Mouse (Mus musculus): Measurements from ENCODE around the gene Pla2g4e. TPM values are rescaled to one million over a fixed set of nuclear protein-coding genes. Genes with fewer than 3 reads are reported as not detected.

The Pla2g4e gene
- total RNA-seq, 2 experiments from 2014 or later, result 26.2 to 27.0 TPM

- no peak for DNase-seq (ENCODE audit: low spot score)
These were observed 87.1 kb downstream of the Pla2g4e start for GRCm38 (mm10) chr2:120158016-120158415.

GRCm38 (mm10) chr2:120157606-120158005 is 87.5 kb downstream of the Pla2g4e start:
- no peak for DNase-seq (ENCODE audit: low spot score)

- peak; percentile 99 for DNase-seq (ENCODE audit: low spot score)
These were observed 90.7 kb downstream of the Pla2g4e start, which contains the start of gene Ehd4 for GRCm38 (mm10) chr2:120154361-120154894. Gene Ehd4, minus strand, starts transcription at chr2:120154606.

GRCm38 (mm10) chr2:120153586-120154360 is 91.4 kb downstream of the Pla2g4e start:
- DNase-seq (ENCODE audit: low spot score), result no peak

GRCm38 (mm10) chr2:120150571-120150970 is 94.6 kb downstream of the Pla2g4e start:
- no peak for DNase-seq (ENCODE audit: low spot score)

GRCm38 (mm10) chr2:120149634-120150033 is 95.5 kb downstream of the Pla2g4e start:
- no peak for DNase-seq (ENCODE audit: low spot score)

GRCm38 (mm10) chr2:120147999-120148398 is 97.1 kb downstream of the Pla2g4e start:
- DNase-seq (ENCODE audit: low spot score), result no peak

GRCm38 (mm10) chr2:120147364-120147763 is 97.8 kb downstream of the Pla2g4e start:
- DNase-seq (ENCODE audit: low spot score), result no peak

- DNase-seq (ENCODE audit: low spot score), result no peak
These were observed 98.6 kb downstream of the Pla2g4e start for GRCm38 (mm10) chr2:120146543-120146942.

GRCm38 (mm10) chr2:120144390-120144789 is 100.7 kb downstream of the Pla2g4e start:
- DNase-seq (ENCODE audit: low spot score), result no peak

GRCm38 (mm10) chr2:120142336-120142735 is 102.8 kb downstream of the Pla2g4e start:
- DNase-seq (ENCODE audit: low spot score), result no peak

GRCm38 (mm10) chr2:120141671-120142070 is 103.5 kb downstream of the Pla2g4e start:
- no peak for DNase-seq (ENCODE audit: low spot score)

GRCm38 (mm10) chr2:120140326-120140725 is 104.8 kb downstream of the Pla2g4e start:
- no peak for DNase-seq (ENCODE audit: low spot score)

- DNase-seq (ENCODE audit: low spot score), result no peak
These were observed 106.0 kb downstream of the Pla2g4e start for GRCm38 (mm10) chr2:120139091-120139490.

- no peak for DNase-seq (ENCODE audit: low spot score)
These were observed 107.9 kb downstream of the Pla2g4e start for GRCm38 (mm10) chr2:120137281-120137680.

- peak; percentile 54 for DNase-seq (ENCODE audit: low spot score)
These were observed 110.6 kb downstream of the Pla2g4e start for GRCm38 (mm10) chr2:120134453-120135075.

GRCm38 (mm10) chr2:120131881-120132280 is 113.3 kb downstream of the Pla2g4e start:
- DNase-seq (ENCODE audit: low spot score), result no peak

- no peak for DNase-seq (ENCODE audit: low spot score)
These were observed 115.8 kb downstream of the Pla2g4e start for GRCm38 (mm10) chr2:120129252-120129908.

- peak; percentile 53 for DNase-seq (ENCODE audit: low spot score)
These were observed 116.5 kb downstream of the Pla2g4e start for GRCm38 (mm10) chr2:120128611-120129051.

GRCm38 (mm10) chr2:120128011-120128410 is 117.1 kb downstream of the Pla2g4e start:
- DNase-seq (ENCODE audit: low spot score), result no peak

- DNase-seq (ENCODE audit: low spot score), result no peak
These were observed 118.2 kb downstream of the Pla2g4e start for GRCm38 (mm10) chr2:120126901-120127300.

- DNase-seq (ENCODE audit: low spot score), result no peak
These were observed 118.7 kb downstream of the Pla2g4e start for GRCm38 (mm10) chr2:120126408-120126807.
